Mouse (Mus musculus): ENCODE data around the gene Gtsf1. TPM values are rescaled to one million over a fixed set of nuclear protein-coding genes. Genes with fewer than 3 reads are reported as not detected.

The Gtsf1 gene
- total RNA-seq, 1 experiment from 2014 or later = not detected

- peak; percentile 73 for ATAC-seq (replicated peaks; ENCODE audit: insufficient number of reproducible peaks, low FRiP score, low TSS enrichment, poor library complexity, severe bottlenecking)
These were observed 69.0 kb downstream of the Gtsf1 start for GRCm38 (mm10) chr15:103361269-103361668.

GRCm38 (mm10) chr15:103359869-103360602, 70.2 kb downstream of the Gtsf1 start:
- no peak for ATAC-seq (replicated peaks; ENCODE audit: insufficient number of reproducible peaks, low FRiP score, low TSS enrichment, poor library complexity, severe bottlenecking)

GRCm38 (mm10) chr15:103359122-103359510, 71.2 kb downstream of the Gtsf1 start:
- no peak for ATAC-seq (replicated peaks; ENCODE audit: insufficient number of reproducible peaks, low FRiP score, low TSS enrichment, poor library complexity, severe bottlenecking)

GRCm38 (mm10) chr15:103358278-103359121, 71.8 kb downstream of the Gtsf1 start:
- ATAC-seq (replicated peaks; ENCODE audit: insufficient number of reproducible peaks, low FRiP score, low TSS enrichment, poor library complexity, severe bottlenecking) = no peak

GRCm38 (mm10) chr15:103357817-103358216, 72.5 kb downstream of the Gtsf1 start:
- no peak for ATAC-seq (replicated peaks; ENCODE audit: insufficient number of reproducible peaks, low FRiP score, low TSS enrichment, poor library complexity, severe bottlenecking)

GRCm38 (mm10) chr15:103356130-103356529, 74.1 kb downstream of the Gtsf1 start:
- no peak for ATAC-seq (replicated peaks; ENCODE audit: insufficient number of reproducible peaks, low FRiP score, low TSS enrichment, poor library complexity, severe bottlenecking)

GRCm38 (mm10) chr15:103355420-103355819, 74.8 kb downstream of the Gtsf1 start:
- no peak for ATAC-seq (replicated peaks; ENCODE audit: insufficient number of reproducible peaks, low FRiP score, low TSS enrichment, poor library complexity, severe bottlenecking)

- no peak for ATAC-seq (replicated peaks; ENCODE audit: insufficient number of reproducible peaks, low FRiP score, low TSS enrichment, poor library complexity, severe bottlenecking)
These were observed 75.6 kb downstream of the Gtsf1 start for GRCm38 (mm10) chr15:103354690-103355089.

- no peak for ATAC-seq (replicated peaks; ENCODE audit: insufficient number of reproducible peaks, low FRiP score, low TSS enrichment, poor library complexity, severe bottlenecking)
These were observed 76.6 kb downstream of the Gtsf1 start for GRCm38 (mm10) chr15:103353511-103354256.

GRCm38 (mm10) chr15:103352856-103353255, 77.4 kb downstream of the Gtsf1 start:
- 0 out of 2 replicates have a peak, but pooled peaks have one; percentile 62 for ATAC-seq (replicated peaks; ENCODE audit: insufficient number of reproducible peaks, low FRiP score, low TSS enrichment, poor library complexity, severe bottlenecking)

Other genes starting within 250 kb of the Gtsf1 start
- gene Cbx5, start 190.7 kb downstream of the Gtsf1 start, total RNA-seq (2017) = 13.2 to 43.8 TPM (median 33.9 TPM) in 3 replicates
- 482 to 520 TPM (median 483 TPM) in 3 replicates for gene Hnrnpa1, start 190.0 kb downstream of the Gtsf1 start, total RNA-seq (2017)
- gene Nfe2, start 172.1 kb downstream of the Gtsf1 start, total RNA-seq (2017) = 85.2 to 136 TPM (median 112 TPM) in 3 replicates
- gene Copz1, start 157.8 kb downstream of the Gtsf1 start, total RNA-seq (2017) = 47.5 to 52.5 TPM (median 50.3 TPM) in 3 replicates
- gene Gpr84, start 119.9 kb downstream of the Gtsf1 start, total RNA-seq (2017) = 0.53 to 1.2 TPM (median 0.87 TPM) in 3 replicates
- gene Zfp385a, start 90.4 kb downstream of the Gtsf1 start, total RNA-seq (2017) = 0.85 to 3.7 TPM (median 1.7 TPM) in 3 replicates
- 3.1 to 26.6 TPM (median 11.4 TPM) in 3 replicates for gene Itga5, start 63.7 kb downstream of the Gtsf1 start, total RNA-seq (2017)
- gene Gtsf2, start 18.0 kb upstream of the Gtsf1 start, total RNA-seq (2017) = 4.0 TPM in 1 of 3 replicates, not detected in the others
- gene Nckap1l, start 23.3 kb upstream of the Gtsf1 start, total RNA-seq (2017) = 272 to 295 TPM (median 278 TPM) in 3 replicates
- gene Pde1b, start 72.6 kb upstream of the Gtsf1 start, total RNA-seq (2017) = 28.6 to 54.5 TPM (median 38.7 TPM) in 3 replicates
- not detected in 3 replicates for gene Ppp1r1a, start 107.5 kb upstream of the Gtsf1 start, total RNA-seq (2017)
- not detected in 3 replicates for gene Glycam1, start 134.6 kb upstream of the Gtsf1 start, total RNA-seq (2017)

Measured in monocyte, adult 5-6 weeks (primary cell).